Mouse (Mus musculus) thymus, postnatal 4 days (tissue): ENCODE measurements around the gene Pomgnt2.
A peak's percentile ranks its signal among the peaks of the same experiment; 100 is the strongest.

Source experiments
- DNase-seq: peaks from one replicate; pipeline ENCODE4 v3.0.0; 2021

Gene Pomgnt2

DNA sequence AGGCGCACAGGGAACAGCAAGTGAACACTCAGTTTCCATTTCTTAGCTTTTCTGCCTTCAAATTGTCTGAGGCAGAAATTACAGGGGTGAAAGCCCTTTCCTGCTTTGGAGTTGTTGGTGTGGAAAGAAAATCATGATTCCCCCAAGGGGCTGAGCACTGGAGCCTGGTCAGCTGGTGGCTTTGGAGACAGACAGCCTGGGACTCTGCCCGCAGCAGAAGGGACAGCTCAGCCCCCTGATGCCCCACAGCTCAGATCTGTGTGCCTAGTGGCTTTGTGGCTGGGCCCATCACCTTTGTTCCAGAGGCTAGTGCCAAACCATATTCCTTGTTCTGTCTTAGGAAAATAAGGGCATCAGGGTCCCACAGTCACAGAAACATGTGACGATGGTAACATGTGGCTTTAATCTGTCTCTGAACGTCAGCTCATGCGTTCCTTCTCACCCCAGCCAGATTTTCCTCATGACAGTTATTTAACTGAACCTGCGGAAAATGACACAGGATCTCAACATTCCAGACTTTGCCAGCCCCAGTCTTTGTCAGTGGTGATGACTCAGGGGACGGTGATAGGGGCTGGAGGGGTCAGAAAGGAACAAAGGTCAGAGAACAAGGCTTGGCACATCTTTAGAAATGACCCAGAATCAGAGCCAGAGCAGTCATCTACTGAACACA, 36.8 kb downstream of the Pomgnt2 start:
- DNase-seq, result no peak

DNA sequence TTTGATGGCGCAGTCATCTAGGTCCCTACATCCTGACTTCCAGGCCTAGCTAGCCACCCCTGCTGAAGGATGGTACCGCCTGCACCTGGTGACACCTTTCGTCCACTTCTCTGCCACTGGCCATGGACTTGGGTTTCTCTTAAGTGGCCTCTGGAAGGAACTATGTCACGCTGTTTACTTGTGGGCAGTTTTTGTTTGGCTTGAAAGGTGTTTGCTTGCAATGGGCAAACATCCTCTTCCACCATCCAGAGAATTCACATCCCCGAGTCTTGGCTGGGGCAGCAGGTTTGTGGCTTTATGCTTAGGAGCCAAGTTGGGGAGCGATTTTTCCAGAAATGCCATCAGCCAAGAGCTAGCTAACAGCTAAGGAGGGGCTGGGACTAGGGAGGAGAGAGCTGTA, 44.3 kb downstream of the Pomgnt2 start:
- DNase-seq, result no peak

DNA sequence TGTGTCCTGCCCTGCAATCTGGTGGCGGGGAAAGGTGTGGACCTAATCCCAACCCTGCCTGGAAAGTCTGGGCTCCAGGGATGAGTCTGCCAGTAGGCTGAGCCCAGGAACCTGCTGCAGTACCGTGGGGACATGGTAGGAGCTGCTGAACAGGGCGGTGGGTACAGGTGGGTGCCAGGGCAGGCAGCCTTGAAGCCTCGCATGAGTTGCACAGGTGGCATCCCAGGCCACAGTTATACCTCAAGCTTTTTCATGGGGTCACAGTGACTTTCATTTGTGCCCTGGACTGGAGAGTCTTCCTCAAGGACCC, 45.8 kb downstream of the Pomgnt2 start:
- DNase-seq, result no peak

DNA sequence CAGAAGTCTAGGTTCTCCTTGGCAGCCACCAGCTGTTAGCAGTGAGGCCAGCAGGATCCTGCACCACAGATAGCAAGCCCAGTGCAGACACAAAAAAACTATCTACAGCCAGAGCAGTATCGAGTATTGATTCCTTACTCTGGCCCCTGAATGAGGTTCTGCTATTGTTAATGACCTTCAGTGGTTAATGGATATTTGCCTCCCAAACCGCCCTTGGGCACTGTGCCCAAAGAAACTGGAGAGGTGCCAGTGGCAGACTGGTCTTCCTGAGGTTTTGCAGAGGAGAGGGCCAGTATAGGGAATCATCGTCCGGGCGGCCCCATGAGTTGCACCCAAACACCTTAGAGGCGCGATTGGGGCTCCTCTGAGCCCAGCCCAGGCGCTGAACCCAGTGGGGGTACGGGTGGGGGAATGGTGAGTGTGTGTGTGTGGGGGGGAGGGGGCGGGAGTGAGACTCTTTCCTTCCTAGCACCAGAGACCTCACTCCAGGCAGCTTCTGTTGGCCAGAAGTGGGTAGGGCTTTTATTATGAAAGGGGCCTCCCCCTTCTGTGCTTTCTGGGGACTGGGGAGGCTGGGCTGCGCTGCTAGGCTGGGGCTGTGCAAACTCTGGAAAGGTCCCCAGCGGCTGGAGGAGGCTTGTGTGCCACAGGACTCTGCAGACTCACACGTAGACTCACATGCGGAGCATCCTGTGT, 46.3 kb downstream of the Pomgnt2 start, which contains the start of gene Fam198a:
Fam198a (plus strand) TSS at position 571 of the 696 bp plus-strand sequence.
- peak; percentile 17 for DNase-seq

DNA sequence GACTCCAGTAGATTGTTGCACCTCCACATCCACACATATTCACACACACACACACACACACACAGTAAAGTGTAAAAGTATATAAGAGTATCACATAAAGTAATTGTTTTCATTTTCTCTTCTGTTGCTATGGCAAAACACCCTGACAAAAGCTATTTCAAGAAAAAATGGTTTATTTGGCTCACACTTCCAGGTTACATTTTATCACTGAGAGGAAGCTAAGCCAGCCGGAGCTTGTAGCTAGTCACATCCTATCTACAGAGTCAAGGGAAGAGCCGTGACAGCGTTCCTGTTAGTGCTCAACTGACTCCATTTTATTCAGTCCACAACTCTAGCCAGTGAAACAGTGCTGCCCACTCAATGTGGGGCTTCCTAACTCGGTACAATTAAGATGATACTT, 48.5 kb downstream of the Pomgnt2 start:
- DNase-seq, result no peak

DNA sequence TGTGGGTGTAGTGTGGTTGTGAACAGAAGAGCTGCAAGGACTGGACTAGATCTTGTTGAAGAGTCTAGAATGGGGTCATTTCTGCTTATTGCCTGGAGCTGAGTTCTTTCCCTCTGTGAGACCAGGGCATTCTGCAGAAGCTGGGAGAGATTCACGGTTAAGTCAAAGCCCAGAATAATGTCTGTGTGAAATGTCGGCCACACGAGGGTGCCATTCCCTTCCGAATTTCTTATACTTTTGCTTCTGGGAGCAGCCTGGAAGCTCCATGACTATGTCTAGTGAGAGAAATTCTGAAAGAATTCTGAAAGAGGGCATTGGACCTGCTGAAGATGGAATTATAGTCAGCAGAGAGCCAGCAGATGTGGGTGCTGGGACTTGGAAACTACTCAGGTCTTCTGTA, 49.1 kb downstream of the Pomgnt2 start:
- DNase-seq, result peak; percentile 50

DNA sequence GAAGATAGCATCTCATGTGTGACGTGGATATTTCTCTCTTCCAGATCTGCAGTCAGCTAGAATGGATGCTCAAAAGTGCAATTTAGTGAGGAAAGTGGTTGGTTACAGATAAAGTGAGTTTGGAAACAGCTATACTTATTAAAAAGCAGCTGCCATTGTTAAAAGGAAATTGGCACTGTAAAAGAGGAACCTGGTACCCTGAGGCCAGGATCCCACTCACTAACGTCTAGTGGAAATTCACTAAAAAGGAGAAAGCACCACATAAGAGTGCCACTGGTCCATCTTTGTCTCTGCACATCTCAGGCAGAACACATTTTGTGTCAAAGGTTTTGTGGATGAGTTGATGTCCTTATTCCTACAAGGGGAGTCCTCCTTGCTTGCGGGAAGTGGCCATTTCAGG, 53.3 kb downstream of the Pomgnt2 start:
- no peak for DNase-seq

DNA sequence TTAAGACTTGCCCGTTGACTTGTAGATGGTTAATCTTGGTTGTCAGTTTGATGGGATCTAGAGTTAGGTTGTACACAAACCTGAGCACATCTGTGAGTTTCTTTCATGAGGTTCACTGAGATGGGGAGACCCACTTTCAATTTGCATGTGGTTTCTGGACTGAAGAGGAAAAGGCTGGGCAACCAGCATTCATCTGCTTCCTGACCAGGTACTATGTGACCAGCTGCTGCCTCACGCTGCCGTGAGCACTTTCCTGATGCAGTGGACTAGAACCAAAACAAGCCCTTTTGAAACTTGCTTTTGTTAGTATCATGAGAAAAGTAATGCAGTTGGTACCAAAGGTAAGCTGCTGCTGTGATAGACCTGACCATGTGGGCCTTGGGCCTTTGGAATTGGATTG, 53.9 kb downstream of the Pomgnt2 start:
- DNase-seq, result no peak

DNA sequence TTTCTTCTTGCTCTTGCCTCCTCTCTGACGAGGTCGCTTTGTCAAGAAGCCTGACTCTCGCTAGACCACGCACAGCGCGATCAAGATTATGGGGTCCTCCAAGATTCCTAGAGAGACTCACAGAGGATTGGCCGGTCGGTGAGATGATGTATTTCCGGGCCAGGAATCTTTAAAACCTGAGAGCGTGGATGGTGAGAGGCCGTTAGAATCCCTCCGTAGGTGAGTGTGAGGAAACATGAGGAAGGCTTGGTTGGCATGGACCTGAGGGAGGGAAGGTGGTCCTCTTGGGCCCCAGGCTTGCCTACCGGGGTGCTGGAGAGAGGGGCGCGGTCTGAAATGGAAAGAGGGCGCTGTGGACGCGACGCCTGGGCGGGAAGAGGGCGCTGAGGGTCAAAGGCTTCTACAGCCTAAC, 59.0 kb downstream of the Pomgnt2 start:
- DNase-seq, result peak; percentile 18

DNA sequence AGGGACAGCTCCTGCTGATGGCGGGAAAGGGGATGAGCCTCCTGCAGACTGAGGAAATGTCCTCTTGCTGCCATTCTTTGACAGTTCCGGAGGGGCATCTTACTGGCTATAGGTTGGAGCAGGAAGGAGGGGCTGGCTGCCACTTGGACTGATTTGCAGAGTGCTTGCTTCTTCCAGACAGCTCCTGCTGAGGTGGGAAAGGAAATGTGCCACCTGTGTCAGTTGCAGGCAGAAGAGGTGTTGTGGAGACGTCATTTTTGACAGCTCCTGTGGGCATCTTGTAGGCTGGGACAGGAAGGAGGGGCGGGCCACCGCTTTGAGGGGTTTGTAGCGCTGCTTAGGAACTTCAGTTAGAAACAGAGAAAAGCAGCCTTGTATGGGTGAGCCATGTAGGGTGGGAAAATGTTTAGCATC, 59.5 kb downstream of the Pomgnt2 start:
- DNase-seq, result peak; percentile 64

DNA sequence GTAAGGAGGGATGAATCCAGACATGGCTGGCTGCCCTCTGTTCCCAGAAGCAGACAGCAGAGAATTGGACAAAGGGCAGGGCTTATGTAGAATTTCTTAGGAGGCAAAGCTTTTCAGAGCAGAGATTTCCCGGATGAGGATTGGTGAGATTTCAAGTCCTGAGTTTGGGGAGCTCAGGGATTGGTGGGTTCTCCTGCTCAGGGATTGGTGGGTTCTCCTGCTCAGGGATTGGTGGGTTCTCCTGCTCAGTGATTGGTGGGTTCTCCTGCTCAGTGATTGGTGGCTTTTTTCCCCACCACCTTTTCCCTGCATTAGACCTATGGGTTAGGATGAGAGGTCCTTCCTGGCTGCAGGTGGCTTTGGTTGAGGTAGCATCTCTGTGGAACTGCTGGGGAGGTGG, 60.0 kb downstream of the Pomgnt2 start:
- DNase-seq, result no peak

DNA sequence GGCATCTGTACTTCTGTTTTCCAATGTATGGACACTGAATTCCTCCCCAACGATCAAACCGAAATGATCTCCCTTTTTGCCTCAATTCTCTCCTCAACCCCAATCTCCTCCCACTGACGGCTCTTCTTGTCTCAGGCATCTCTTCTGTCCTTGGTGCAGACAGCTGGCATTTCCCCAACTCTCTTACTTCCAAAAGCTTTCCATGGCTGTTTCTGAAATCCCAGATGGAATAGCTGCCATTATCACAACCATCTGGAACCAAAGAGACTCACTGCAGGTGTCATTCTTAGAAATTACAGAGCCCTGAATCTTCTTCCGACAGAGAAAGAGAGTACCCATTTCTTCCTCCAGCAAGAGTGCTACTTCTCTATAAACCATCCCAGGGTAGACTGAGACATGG, 62.1 kb downstream of the Pomgnt2 start:
- DNase-seq, result no peak
